Mouse (Mus musculus): ENCODE data around the gene 4931409K22Rik.

The 4931409K22Rik gene

GRCm38 (mm10) chr5:24556709-24557108 is at the start of gene 4931409K22Rik:
Gene 4931409K22Rik, minus strand, starts transcription at chr5:24556809.
- no peak for DNase-seq (ENCODE audit: low read depth, low spot score)

DNA sequence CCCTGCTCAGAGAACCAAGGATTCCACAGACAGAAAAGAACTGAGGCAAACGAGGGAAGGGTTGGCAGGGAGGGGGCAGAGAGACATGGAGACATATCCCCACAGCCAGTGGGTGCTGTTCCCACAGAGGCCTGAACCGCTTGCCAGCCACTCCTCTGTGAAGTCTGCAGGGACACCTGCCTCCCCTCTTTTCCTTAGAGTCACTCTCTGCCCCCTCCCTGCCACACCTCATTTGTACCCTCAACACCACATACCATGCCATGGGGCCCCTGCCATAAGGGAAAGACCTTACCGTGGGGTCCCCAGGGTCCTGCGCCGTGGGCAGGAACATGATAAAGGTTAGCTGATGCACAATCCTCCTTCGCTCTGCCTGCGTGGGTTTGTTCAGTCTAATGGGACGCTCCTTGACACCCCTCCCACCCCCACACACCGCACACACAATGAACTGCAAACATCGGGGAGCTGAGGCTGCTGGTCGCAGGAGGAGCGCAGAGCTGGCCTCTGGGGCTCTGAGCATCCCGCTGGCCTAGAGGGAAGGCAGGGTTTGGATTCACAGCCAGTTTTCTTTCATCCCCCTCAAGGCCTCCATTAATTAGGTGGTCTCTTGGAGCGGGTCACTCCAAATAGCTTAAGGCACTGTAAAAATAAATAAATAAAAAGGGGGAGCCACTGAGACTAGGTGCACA is 49.5 kb upstream of the 4931409K22Rik start:
- DNase-seq (ENCODE audit: low read depth, low spot score), result no peak

- peak; percentile 61 for DNase-seq (ENCODE audit: low read depth, low spot score)
These were observed 48.8 kb upstream of the 4931409K22Rik start for GRCm38 (mm10) chr5:24605321-24605979.

GRCm38 (mm10) chr5:24604656-24605100 is 48.1 kb upstream of the 4931409K22Rik start:
- peak; percentile 91 for DNase-seq (ENCODE audit: low read depth, low spot score)

GRCm38 (mm10) chr5:24604080-24604655 is 47.6 kb upstream of the 4931409K22Rik start:
- DNase-seq (ENCODE audit: low read depth, low spot score), result no peak

GRCm38 (mm10) chr5:24603431-24604010 is 46.9 kb upstream of the 4931409K22Rik start:
- no peak for DNase-seq (ENCODE audit: low read depth, low spot score)

- peak; percentile 76 for DNase-seq (ENCODE audit: low read depth, low spot score)
These were observed 46.2 kb upstream of the 4931409K22Rik start for GRCm38 (mm10) chr5:24602751-24603343.

- DNase-seq (ENCODE audit: low read depth, low spot score), result peak; percentile 62
These were observed 45.5 kb upstream of the 4931409K22Rik start for GRCm38 (mm10) chr5:24601911-24602750.

DNA sequence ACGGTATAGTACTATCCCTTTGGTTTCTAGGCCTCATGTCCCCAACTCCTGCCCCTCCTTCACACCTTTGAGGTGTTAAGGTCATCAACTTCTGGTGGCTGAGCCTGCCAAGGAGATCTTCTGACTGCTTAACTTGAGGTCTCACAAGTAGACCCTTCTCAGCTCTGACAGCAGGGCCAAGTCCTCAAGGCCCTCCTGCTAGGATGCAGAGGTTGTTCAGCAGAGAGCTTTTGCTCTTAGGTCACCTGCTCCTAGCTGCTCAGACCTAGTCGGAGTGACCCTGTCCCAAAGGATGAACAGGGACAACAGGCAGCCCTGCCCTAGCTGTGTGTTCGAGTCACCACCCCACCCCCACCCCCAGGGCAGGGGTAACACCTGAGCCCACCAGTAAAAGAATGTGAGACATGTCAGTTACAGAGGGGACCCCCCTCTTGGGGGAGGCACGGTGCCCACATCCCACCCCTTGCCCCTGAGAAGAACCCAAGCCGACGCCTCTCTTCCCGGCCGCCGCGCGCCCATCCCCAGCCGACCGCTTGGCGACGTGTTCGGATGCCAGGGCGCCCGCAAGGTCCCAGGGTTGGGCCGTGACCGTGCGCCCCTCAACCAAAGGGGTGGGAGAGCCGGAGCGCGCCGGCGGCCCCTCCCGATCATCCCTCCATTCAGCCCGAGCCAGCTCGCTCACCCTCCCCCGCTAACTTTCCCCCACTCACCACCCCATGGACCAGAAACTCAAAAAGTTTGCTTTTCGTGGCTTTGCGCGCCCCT is 44.6 kb upstream of the 4931409K22Rik start:
- DNase-seq (ENCODE audit: low read depth, low spot score), result no peak

- DNase-seq (ENCODE audit: low read depth, low spot score), result no peak
These were observed 43.6 kb upstream of the 4931409K22Rik start for GRCm38 (mm10) chr5:24600236-24600635.

DNA sequence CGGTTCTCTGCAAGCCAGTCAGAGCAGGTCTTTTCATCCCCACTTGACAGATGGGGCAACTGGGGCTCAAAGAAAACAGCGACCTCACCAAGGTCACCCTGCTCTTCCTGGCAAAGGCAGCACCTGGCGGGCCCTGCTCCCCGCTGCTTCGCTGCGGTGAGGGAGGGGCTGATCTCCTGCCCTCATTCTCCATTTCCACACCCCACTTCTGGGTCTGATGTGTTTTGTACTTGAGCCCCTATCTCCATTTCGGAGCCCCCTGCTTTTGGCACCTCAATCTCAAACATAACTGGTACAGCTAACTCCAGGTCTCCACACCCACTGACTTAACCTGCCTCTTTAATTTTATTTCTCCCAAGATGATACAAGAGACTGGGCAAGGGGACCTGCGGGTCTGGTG is 42.5 kb upstream of the 4931409K22Rik start:
- no peak for DNase-seq (ENCODE audit: low read depth, low spot score)

GRCm38 (mm10) chr5:24598570-24599006 is 42.0 kb upstream of the 4931409K22Rik start:
- DNase-seq (ENCODE audit: low read depth, low spot score), result peak; percentile 69

DNA sequence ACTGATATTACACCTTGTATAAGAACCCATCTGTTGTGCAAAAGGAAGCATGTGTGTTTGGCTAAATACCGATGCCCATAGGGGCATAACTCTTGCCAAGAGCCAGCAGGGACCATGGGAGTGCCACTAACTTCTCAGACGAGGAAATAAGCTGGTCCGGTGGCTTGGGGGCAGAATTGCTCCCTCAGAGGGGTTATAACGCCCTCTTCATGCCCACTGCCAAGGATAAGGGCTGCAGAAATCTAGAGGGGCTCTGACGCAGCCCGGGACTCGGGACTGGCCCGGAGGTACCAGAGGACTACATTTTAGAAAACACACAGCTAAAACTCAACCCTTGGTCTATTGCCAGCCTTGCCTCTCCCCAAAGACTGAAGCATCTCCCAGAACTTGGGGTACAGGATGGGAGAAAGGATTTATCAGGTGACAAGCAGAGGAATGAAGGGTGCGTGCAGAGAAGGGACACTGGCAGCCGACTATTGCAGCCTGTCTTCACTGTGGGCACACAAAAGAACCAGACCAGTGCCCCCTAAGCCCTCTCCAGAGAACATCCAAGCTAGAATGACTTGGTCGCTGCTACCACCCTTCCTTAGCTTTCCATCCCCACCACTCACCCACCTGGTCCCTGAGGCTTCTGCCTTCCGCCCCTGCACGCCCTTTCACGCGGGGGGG is 41.4 kb upstream of the 4931409K22Rik start:
- DNase-seq (ENCODE audit: low read depth, low spot score), result no peak

DNA sequence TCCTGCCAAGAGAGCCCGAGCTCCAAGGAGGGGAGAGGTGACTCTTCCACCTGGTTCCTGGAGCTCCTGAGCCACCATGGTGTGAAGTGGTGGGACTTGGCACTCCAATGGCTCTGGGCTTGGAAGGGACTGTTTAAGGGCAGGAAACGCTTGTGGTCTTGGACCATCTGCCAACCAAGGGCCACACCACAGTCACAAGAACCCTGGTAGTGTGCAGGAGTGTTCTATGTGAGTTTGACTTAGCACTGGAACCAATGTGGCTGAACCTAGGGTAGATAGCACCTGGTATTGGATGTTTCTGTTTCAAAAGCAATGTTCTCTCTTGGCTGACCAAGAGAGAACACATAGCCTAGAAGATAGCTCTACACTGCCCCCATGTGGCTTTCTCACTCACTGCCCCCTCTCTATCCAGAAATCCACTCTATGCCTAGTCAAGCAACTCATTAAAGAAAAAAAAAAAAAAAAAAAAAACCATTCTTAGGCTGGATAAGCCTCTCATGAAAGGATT is 40.7 kb upstream of the 4931409K22Rik start:
- DNase-seq (ENCODE audit: low read depth, low spot score), result peak; percentile 87

DNA sequence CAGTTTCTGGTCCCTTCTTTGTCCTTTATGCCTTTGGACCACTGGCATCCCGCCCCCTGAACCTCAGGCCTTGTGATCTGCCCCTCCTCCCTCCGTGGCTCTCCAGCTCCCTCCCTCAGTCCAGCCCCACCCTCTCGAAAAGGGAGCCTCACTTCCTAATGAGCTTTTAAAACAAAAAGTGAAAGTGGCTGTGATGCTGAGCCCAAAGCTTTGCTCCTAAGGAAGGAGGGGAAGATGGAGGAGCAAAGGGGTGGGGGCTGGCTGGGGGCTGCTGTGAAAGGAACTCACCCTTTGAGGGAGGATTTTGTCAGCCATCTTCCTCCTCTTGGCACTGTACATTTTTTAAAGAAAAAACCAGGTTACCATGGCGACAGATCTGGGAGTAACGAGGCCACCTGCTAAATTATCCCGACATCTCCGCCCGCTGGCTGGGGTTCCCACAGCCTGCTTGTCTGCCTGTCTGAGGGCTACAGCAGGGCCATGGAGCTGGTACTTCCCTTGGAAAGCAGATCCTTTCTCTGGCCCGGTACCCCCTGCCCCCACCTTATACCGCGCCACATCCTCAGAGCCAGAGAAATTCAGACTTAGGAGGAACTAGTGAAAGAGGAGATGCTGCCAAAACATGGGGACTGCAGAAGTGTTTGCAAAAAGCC is 40.0 kb upstream of the 4931409K22Rik start:
- peak; percentile 72 for DNase-seq (ENCODE audit: low read depth, low spot score)

DNA sequence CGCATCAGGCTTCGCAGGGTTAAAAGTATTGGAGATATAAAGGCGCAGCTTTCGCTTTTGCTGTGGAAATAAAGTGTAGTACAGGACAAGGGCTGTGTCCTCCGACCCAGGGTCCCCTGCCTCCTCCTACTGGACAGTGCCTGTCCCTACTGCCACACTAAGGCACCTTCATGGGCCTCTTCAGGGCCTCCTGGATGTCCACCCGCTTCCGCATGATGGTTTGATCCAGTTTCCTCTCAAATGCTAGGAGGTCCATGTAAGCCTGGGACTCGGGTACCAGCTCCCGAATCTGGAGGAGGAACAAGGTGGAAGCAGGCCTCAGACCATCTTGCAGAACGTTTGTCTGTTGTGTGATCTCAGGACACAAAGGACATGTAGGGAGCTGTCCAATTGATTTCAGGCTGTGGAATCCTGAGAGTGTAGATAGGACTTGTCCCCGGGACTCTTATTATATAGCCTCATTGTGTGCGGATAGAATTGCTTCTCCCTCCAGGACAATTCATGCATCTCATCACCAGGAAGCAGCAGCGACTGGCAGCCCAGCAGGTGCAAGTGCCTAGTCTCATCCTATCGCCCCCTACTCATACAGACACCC is 39.3 kb upstream of the 4931409K22Rik start:
- DNase-seq (ENCODE audit: low read depth, low spot score), result no peak

DNA sequence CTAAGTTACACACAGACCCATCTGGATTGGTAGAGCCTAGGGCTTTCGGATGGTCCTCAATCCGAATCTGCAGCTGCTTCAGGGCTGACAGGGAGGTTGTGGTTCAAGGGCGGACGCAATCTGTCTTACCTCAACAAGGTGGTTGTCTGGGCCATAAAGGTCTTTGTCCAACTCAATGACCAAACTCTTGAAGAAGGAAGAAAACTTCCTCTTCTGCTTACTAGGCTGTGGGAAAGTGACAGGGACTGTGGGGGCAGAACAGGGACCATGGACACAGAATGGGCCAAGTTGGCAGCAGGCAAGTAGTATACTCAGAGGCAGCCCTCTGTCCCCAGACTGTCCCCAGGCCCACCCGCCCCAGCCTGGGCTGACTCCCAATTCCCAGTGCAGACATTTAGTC is 38.7 kb upstream of the 4931409K22Rik start:
- DNase-seq (ENCODE audit: low read depth, low spot score), result no peak

DNA sequence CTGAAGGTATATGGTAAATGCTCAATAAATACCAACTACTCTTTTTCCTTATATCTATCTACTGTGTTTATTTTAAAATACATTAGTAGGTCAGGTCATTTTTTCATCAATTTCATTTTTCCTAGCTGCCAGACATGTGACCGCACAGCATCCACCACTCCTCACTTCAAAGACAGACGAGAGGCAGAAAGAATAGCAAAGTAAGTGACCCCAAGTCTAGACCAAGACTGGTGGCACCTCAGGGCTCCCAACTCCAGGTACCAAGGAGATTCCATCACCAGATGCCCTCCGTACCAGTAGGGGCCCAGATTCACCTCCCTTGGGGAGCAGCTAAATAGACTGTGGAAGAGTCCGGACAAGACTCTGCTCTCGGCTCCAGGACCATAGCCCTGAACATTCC is 37.7 kb upstream of the 4931409K22Rik start:
- no peak for DNase-seq (ENCODE audit: low read depth, low spot score)

GRCm38 (mm10) chr5:24593928-24594327 is 37.3 kb upstream of the 4931409K22Rik start:
- no peak for DNase-seq (ENCODE audit: low read depth, low spot score)

All from mesoderm, embryonic 11.5 days (tissue).